Mouse (Mus musculus) heart, postnatal 14 days (tissue): ENCODE results near the gene Pyroxd1. TPM values are rescaled to one million over a fixed set of nuclear protein-coding genes. Genes with fewer than 3 reads are reported as not detected.

ENCODE experiments used
- DNase-seq, 2 experiments: peaks; one replicate each; pipeline ENCODE4 v3.0.0; 2021 to 2022
- intact Hi-C: fragments of 180-260 bp; cut with DNase I; formaldehyde crosslinking; loops from one replicate; pipeline ENCODE4 v1.15.1; 2025
- total RNA-seq, 2 experiments: library from RNA; stranded (reverse); gene quantifications; 2 replicates each; pipeline ENCODE4 v1.2.3; 2021

Pyroxd1 gene
- total RNA-seq, 2 experiments from 2014 or later: 7.7 to 8.9 TPM

GRCm38 (mm10) chr6:142366473-142367018 is 21.1 kb downstream of the Pyroxd1 start:
- intact Hi-C loops: no loop called here

GRCm38 (mm10) chr6:142367565-142367964 is 22.1 kb downstream of the Pyroxd1 start:
- DNase-seq: no peak
- intact Hi-C loops: no loop called here

More at GRCm38 (mm10) chr6:142366473-142367018, 21.1 kb downstream of the Pyroxd1 start:
- DNase-seq: no peak

GRCm38 (mm10) chr6:142369568-142369967 is 24.1 kb downstream of the Pyroxd1 start:
- intact Hi-C loops: no loop called here

GRCm38 (mm10) chr6:142377081-142377480 is 31.6 kb downstream of the Pyroxd1 start:
- intact Hi-C loops: no loop called here
- no peak for DNase-seq

More at GRCm38 (mm10) chr6:142369568-142369967, 24.1 kb downstream of the Pyroxd1 start:
- DNase-seq: no peak

- intact Hi-C loops: no loop called here
- no peak for DNase-seq
Measured at GRCm38 (mm10) chr6:142378576-142379330, 33.3 kb downstream of the Pyroxd1 start.

- intact Hi-C loops: no loop called here
- DNase-seq: no peak
Measured at GRCm38 (mm10) chr6:142379961-142380360, 34.5 kb downstream of the Pyroxd1 start.

GRCm38 (mm10) chr6:142381615-142382014 is 36.2 kb downstream of the Pyroxd1 start:
- no peak for DNase-seq
- intact Hi-C loops: no loop called here

- intact Hi-C loops: no loop called here
- DNase-seq: no peak
Measured at GRCm38 (mm10) chr6:142384521-142384920, 39.1 kb downstream of the Pyroxd1 start.

GRCm38 (mm10) chr6:142386285-142387010 is 41.0 kb downstream of the Pyroxd1 start:
- intact Hi-C loops: loop anchor here (5.0 kb wide), 3 partner anchors 39 to 371 kb away; partner anchors contain the start of genes Cmas and Pyroxd1
- DNase-seq: no peak

GRCm38 (mm10) chr6:142387011-142387754 is 41.7 kb downstream of the Pyroxd1 start, which contains the start of the genes Recql and Golt1b:
Gene Recql, minus strand, starts transcription at chr6:142387087.
Gene Golt1b, plus strand, starts transcription at chr6:142387221.
- intact Hi-C loops: loop anchor here (5.0 kb wide), 3 partner anchors 40 to 370 kb away; partner anchors contain the start of genes Cmas and Pyroxd1
- DNase-seq: peak; percentile 98

GRCm38 (mm10) chr6:142387755-142388271 is 42.4 kb downstream of the Pyroxd1 start:
- no peak for DNase-seq
- intact Hi-C loops: loop anchor here (5.0 kb wide), 3 partner anchors 41 to 369 kb away; partner anchors contain the start of genes Cmas and Pyroxd1

GRCm38 (mm10) chr6:142389101-142389500 is 43.6 kb downstream of the Pyroxd1 start:
- intact Hi-C loops: loop anchor here (5.0 kb wide), 3 partner anchors 42 to 368 kb away; partner anchors contain the start of genes Cmas and Pyroxd1
- no peak for DNase-seq

- DNase-seq: no peak
- intact Hi-C loops: no loop called here
Measured at GRCm38 (mm10) chr6:142392312-142392711, 46.9 kb downstream of the Pyroxd1 start.

GRCm38 (mm10) chr6:142394669-142395068 is 49.2 kb downstream of the Pyroxd1 start:
- intact Hi-C loops: no loop called here
- DNase-seq: peak; percentile 12

- intact Hi-C loops: no loop called here
- no peak for DNase-seq
Measured at GRCm38 (mm10) chr6:142395756-142396155, 50.3 kb downstream of the Pyroxd1 start.

GRCm38 (mm10) chr6:142411140-142411539 is 65.7 kb downstream of the Pyroxd1 start:
- intact Hi-C loops: no loop called here
- no peak for DNase-seq
